Mouse (Mus musculus) heart, adult 2 months (tissue): ENCODE data around the gene Slc22a14.

Experiments
- EP300 ChIP-seq: fragments of 200-500 bp; IDR thresholded peaks from 2 replicates; pipeline ENCODE4 v1.6.1; 2011; ENCODE audit warnings: low read depth, low read length, control low read depth; ENCODE audit not compliant: insufficient read depth
- POLR2A ChIP-seq: fragments of 200-500 bp; IDR thresholded peaks from 2 replicates; pipeline ENCODE4 v1.6.1; 2011; ENCODE audit warnings: mild to moderate bottlenecking, low read depth, low read length, control low read depth; ENCODE audit not compliant: insufficient read depth

- no peak for TF ChIP-seq EP300
- no peak for TF ChIP-seq POLR2A
Observed at GRCm38 (mm10) chr9:119408898-119409664, 43.7 kb upstream of the Slc22a14 start.
